Mouse (Mus musculus) small intestine, adult 10 weeks (tissue): Measurements from ENCODE around the gene Prol1. TPM values are rescaled to one million over a fixed set of nuclear protein-coding genes. Genes with fewer than 3 reads are reported as not detected.

ENCODE experiments used
- polyA plus RNA-seq: library from polyadenylated mRNA; stranded (reverse); fragments of 350-450 nt; fragmentation: Illumina TruSeq; extraction: RNeasy Lipid Tissue Mini Kit (QIAGEN cat#74804); gene quantifications from one replicate; pipeline ENCODE4 v1.2.3, GENCODE M21; 2014; ENCODE audit warnings: low replicate concordance

The Prol1 gene
- polyA plus RNA-seq: not detected

DNA sequence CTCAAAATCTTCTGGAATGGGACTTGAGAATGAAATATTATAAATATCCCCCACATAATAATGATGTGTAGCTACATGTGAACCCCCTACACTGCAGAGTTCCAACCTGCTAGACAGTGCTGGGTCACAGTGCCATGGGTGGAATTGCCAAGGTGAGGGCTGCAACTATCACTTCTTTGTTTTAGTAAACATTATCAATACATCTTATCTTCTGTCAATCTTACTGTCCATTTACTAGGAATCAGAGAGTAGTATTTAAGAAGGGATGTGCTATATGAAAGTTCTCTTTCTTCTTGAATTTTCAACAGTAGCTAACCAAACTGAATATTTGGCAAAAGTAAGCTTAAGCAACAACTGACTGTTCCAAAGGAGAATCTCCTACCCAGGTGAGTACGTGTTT lies at the start of gene Prol1:
TSS of gene Prol1 (plus strand) at position 301 of the 400 bp plus-strand sequence.

DNA sequence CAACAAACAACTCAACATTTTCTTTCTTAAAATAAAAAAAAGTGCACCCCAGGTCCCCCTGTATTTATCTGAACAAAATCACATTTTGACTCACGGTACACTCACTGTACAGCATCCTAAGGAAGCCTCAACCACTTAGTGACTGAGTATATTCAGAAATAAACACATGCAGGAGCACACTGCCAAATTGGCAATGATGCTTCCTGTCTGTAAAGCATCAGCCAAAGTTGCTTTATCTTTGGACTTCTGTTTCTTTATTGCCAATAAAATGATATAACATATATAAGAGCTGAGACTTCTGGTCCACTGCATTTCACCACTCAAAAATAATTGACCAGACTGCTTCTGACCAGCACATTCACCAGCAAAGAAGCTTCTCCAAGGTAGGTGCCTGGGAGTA lies 48.5 kb upstream of the Prol1 start, which contains the start of gene Gm7714:
TSS of gene Gm7714 (plus strand) at position 301 of the 400 bp plus-strand sequence.

DNA sequence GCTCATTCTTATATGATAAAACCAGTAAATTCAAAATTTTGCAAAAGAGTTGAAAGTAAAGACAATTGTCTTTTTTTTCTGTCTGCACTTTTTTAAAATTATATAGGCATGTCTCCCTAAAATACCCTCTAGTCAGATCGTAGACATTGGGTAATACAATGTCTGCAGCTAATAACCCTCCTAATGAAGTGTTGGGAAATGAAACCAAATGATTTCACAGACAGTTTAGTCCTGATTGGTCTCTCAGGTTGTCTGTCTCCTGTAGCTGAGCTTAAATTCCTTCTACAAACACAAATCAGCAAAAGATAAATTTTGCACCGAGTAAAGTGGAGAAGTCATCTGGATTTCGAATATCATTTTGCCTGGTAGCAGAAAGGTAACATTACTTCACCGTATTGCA lies 58.7 kb downstream of the Prol1 start, which contains the start of gene Amtn:
TSS of gene Amtn (plus strand) at position 301 of the 400 bp plus-strand sequence.

Other genes with a start within 250 kb of the Prol1 start
- gene Smr2, start 230.8 kb upstream of the Prol1 start, polyA plus RNA-seq: not detected
- gene Gm11116, start 205.8 kb upstream of the Prol1 start, polyA plus RNA-seq: not detected
- not detected for gene Gm11115, start 163.2 kb upstream of the Prol1 start, polyA plus RNA-seq
- not detected for gene Gm7714, start 48.4 kb upstream of the Prol1 start, polyA plus RNA-seq
- not detected for gene Amtn, start 58.8 kb downstream of the Prol1 start, polyA plus RNA-seq
- not detected for gene Ambn, start 138.7 kb downstream of the Prol1 start, polyA plus RNA-seq
- gene Enam, start 170.7 kb downstream of the Prol1 start, polyA plus RNA-seq: 0.07 TPM
- 1,623 TPM for gene Jchain, start 210.6 kb downstream of the Prol1 start, polyA plus RNA-seq
- 48.4 TPM for gene Utp3, start 237.2 kb downstream of the Prol1 start, polyA plus RNA-seq
- gene Rufy3, start 247.7 kb downstream of the Prol1 start, polyA plus RNA-seq: 71.3 TPM